In genomic region chr4:108124104-108124503, GRCm38 (mm10) we compare ENCODE assay signal across 33 mouse cellular contexts. TPM values are rescaled to one million over a fixed set of nuclear protein-coding genes. Genes with fewer than 3 reads are reported as not detected.
"Had no signal": no experiment of that assay in that cellular context is flagged by ENCODE, and none has a peak within 500 bp of the region (broad histone marks: within the 10 kb centered on the region; RNA-seq: fewer than 3 reads in every experiment).

No protein-coding gene starts in this region.

- H3K4me1 ChIP-seq: limb, embryonic 15.5 days; liver, embryonic 13.5 days; lung, embryonic 15.5 days; midbrain, embryonic 10.5 days; midbrain, embryonic 12.5 days; midbrain, embryonic 13.5 days; midbrain, embryonic 15.5 days; neural tube, embryonic 12.5 days had no signal

- H3K9me3 ChIP-seq: limb, embryonic 10.5 days; limb, embryonic 13.5 days; limb, embryonic 15.5 days; liver, embryonic 13.5 days; liver, embryonic 15.5 days; lung, embryonic 15.5 days; midbrain, embryonic 10.5 days; midbrain, embryonic 12.5 days; midbrain, embryonic 13.5 days; midbrain, embryonic 15.5 days; neural tube, embryonic 12.5 days had no signal

- H3K27me3 ChIP-seq: limb, embryonic 12.5 days; limb, embryonic 13.5 days; limb, embryonic 15.5 days; liver, embryonic 13.5 days; liver, embryonic 15.5 days; lung, embryonic 15.5 days; midbrain, embryonic 12.5 days; midbrain, embryonic 13.5 days; midbrain, embryonic 15.5 days; neural tube, embryonic 12.5 days had no signal

- H3K9ac ChIP-seq: limb, embryonic 12.5 days; limb, embryonic 13.5 days; limb, embryonic 15.5 days; liver, embryonic 13.5 days; liver, embryonic 14.5 days; liver, embryonic 15.5 days; lung, embryonic 14.5 days; lung, embryonic 15.5 days; midbrain, embryonic 12.5 days; midbrain, embryonic 13.5 days; midbrain, embryonic 15.5 days; neural tube, embryonic 12.5 days had no signal

- H3K4me2 ChIP-seq: limb, embryonic 12.5 days; limb, embryonic 13.5 days; limb, embryonic 15.5 days; liver, embryonic 13.5 days; liver, embryonic 15.5 days; lung, embryonic 14.5 days; lung, embryonic 15.5 days; midbrain, embryonic 11.5 days; midbrain, embryonic 12.5 days; midbrain, embryonic 13.5 days; midbrain, embryonic 15.5 days; neural tube, embryonic 12.5 days had no signal

- ATAC-seq: lung, postnatal 0 days; midbrain, embryonic 13.5 days; midbrain, embryonic 15.5 days; midbrain, embryonic 16.5 days had no signal

- H3K4me3 ChIP-seq: left cerebral cortex, adult 2 months; limb, embryonic 10.5 days; limb, embryonic 12.5 days; limb, embryonic 13.5 days; limb, embryonic 15.5 days; liver, embryonic 13.5 days; liver, embryonic 15.5 days; lung, embryonic 15.5 days; megakaryocyte, embryonic 14.5 days; midbrain, embryonic 10.5 days; midbrain, embryonic 12.5 days; midbrain, embryonic 13.5 days; midbrain, embryonic 15.5 days; myocyte; neural tube, embryonic 12.5 days had no signal

- H3K36me3 ChIP-seq: limb, embryonic 10.5 days; limb, embryonic 12.5 days; limb, embryonic 13.5 days; limb, embryonic 15.5 days; liver, embryonic 13.5 days; liver, embryonic 15.5 days; lung, embryonic 15.5 days; midbrain, embryonic 10.5 days; midbrain, embryonic 12.5 days; midbrain, embryonic 13.5 days; midbrain, embryonic 15.5 days; neural tube, embryonic 12.5 days had no signal

- H3K27ac ChIP-seq: left cerebral cortex, adult 2 months; limb, embryonic 10.5 days; limb, embryonic 12.5 days; limb, embryonic 13.5 days; limb, embryonic 15.5 days; liver, embryonic 13.5 days; liver, embryonic 14.5 days; liver, embryonic 15.5 days; lung, embryonic 15.5 days; macrophage; midbrain, embryonic 10.5 days; midbrain, embryonic 12.5 days; midbrain, embryonic 13.5 days; midbrain, embryonic 15.5 days; neural tube, embryonic 12.5 days had no signal

- DNase-seq: left cerebral cortex, postnatal 4 days; liver; liver, embryonic 13.5 days; lung, adult 18-20 months; lung, adult 2 months; lung, embryonic 14.5 days; lung, postnatal 10 days; lung, postnatal 14 days; lung, postnatal 36 days; lung, postnatal 4 days; midbrain, embryonic 14.5 days had no signal

RNA-seq across cellular contexts. Expression of gene Podn, which starts 27.9 kb away (rescaled TPM):
- total RNA-seq: megakaryocyte, adult 5-6 weeks; megakaryocyte-erythroid progenitor cell, adult 5-6 weeks; monocyte, adult 5-6 weeks had no signal
- polyA plus RNA-seq: macrophage had no signal

RNA-seq across cellular contexts. Expression of gene Echdc2, which starts 41.1 kb away (rescaled TPM):
- total RNA-seq: monocyte, adult 5-6 weeks had no signal
- polyA plus RNA-seq: macrophage had no signal
